Mouse (Mus musculus): Measurements from ENCODE around the gene 9130023H24Rik.
A peak's percentile ranks its signal among the peaks of the same experiment; 100 is the strongest.

9130023H24Rik gene

DNA sequence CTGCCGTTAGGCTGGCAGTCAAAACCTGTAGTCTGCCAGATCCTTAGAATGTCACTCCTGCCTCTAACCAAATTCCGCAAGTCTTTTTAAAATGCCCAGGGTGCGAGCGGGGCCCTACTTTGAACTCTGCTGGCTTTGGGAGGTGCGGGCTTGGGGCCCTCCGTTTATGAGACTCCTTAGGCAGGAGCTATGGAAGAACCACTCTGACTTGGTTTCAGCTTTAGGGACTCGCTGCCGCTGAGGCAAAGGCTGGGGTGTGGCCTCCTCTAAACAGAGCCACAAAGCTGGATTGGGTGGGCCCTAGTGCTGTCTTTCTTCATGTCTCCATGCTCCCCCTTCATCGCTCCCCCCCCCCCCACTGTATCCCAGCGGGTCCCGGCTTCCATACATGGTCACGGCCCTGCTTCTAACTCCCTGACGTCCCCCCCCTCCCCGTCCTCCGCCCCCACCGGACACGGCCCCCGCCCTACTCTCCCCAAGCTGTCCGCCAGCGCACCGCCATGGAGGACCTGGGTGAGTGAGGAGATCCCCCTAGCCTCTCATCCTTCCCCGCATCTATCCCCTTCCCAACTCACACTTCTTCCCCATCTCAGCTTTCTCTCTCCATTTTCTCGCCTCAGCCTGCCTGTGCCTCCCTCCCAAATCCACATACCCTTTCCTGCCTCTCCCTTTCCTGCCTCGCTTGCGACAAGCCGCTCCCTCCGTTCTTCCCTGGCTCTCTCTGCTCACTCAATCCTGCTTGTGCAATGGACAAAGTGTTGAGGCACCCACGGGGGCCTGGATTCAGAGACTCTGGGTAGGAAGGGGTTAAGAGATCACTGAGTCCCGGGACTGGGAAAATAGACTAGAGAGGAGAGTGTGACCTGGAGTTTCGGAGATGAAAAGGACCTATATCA is 8.9 kb upstream of the 9130023H24Rik start, which contains the start of gene Tgfb1i1:
Gene Tgfb1i1, plus strand, starts transcription at position 317 of the 896 bp plus-strand sequence.
- DNase-seq (ENCODE audit: low read depth): peak; percentile 91

DNA sequence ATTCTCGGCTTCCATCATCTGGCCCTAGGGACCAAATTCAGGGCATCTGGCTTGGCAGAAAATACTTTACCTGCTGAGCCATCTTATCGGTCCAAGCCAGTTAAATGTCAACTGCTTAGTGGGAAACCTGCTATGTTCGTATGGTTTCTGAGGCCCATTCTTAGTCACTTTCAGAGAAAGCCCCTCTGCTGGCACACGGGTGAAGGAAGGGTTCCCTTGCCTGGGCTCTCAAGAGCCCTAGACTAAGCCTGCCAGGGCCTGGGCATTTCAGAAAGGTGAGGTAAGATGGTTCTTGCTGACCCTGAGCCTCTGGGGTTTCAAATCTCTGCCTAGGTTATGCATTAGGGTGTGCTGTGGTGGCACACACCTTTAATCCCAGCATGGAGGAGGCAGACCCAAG is 7.7 kb upstream of the 9130023H24Rik start:
- no peak for DNase-seq (ENCODE audit: low read depth)

DNA sequence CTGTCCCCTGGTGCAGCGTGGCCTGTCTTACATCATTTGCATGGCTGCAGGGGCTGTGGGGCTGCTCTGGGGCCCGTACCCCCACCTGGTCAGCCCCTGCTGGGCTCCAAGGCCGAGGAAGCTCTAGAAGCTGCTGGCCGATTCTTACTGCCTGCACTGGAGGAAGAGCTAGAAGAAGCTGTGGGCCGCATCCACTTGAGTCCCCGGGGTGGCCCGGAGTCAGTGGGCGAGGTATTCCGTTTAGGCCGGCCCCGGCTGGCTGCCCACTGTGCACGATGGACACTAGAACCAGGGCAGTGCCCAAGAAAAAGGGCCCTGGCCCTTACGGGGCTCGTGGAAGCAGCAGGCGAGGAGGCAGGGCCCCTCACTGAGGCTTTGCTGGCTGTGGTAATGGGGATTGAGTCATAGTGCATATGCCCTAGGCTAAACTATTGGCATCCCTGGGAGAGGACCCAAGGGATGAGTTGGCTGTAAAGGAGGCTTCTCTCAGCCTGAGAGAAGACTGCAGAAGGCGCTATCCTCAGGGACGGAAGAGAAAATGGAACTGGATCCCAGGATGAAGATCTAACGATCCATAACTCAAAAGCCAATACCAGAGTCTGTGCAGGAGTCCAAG is 6.7 kb upstream of the 9130023H24Rik start:
- DNase-seq (ENCODE audit: low read depth): peak; percentile 81

GRCm38 (mm10) chr7:128243921-128244320 is 6.1 kb upstream of the 9130023H24Rik start:
- peak; percentile 60 for DNase-seq (ENCODE audit: low read depth)

DNA sequence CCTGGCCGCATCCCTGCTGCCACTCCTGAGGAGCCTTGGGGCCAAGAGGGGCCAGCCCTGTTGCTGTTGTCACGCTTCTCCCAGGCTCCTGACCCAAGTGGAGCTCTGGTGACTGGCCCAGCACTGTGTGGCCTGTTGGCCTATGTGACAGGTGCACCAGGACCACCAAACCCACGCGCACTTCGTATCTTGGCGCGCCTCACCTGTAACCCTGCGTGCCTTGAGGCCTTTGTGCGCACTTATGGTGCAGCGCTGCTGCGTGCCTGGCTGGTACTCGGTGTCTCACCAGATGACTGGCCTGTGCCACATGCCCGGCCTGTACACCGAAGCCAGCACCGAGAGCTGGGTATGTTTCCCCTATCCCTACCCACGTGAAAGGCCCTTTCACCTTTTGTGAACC is 4.5 kb upstream of the 9130023H24Rik start:
- no peak for DNase-seq (ENCODE audit: low read depth)

- no peak for DNase-seq (ENCODE audit: low read depth)
These were observed 2.4 kb upstream of the 9130023H24Rik start for GRCm38 (mm10) chr7:128240131-128240784.

DNA sequence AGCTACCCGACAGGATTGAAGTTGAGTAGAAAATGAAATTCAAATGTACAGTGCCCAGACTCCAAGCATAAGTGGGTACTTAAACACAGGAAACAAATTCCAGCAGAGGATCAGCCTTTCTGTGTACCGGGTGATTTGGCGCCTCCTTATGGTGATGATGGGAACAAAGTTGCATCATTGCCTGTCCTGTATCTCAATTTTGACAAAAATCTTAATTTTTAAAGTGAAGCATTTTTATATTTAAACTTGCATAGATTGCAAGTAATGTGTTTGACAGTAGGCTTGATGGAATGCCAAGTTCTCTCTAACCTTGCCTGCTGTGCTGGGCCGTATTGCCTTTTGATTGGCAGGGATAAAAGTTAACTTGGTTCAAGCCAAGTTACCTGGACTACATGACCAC is 1.2 kb upstream of the 9130023H24Rik start:
- peak; percentile 83 for DNase-seq (ENCODE audit: low read depth)

DNA sequence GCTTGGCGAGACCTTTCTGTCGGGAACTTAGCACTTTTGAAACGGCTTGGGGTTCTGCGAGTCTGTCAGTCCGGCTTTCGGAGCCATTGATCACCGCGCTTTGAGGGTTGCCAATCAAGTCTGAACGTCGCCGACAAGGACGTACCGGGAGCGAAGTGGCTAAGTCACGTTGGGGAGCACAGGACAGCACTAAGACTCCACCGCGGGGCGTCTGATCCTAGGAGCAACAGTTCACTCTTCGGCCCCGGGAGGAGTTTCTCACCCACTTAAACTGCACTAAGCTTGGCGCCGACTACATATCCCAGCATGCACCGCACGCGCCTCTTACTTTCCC is 271 bp downstream of the 9130023H24Rik start:
- no peak for DNase-seq (ENCODE audit: low read depth)

GRCm38 (mm10) chr7:128236856-128237592 is 807 bp downstream of the 9130023H24Rik start, which contains the start of gene Armc5:
Armc5 (plus strand) TSS chr7:128237342.
- peak; percentile 89 for DNase-seq (ENCODE audit: low read depth)

DNA sequence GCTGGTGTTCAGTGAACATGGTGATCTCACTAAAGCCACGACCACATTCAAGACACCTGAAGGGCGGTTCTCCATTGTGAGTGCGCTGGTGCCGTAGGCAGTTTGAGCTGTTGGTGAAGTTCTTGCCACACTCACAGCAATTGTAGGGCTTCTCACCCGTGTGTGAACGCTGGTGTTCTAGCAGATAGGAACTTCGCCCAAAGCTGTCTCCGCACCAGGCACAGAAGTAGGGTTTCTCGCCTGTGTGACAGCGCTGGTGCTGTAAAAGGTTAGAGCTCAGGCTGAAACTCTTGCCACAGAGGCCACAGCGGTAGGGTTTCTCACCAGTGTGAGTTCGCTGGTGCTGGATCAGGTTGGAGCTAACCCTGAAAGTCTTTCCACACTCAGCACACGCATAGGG is 1.4 kb downstream of the 9130023H24Rik start:
- no peak for DNase-seq (ENCODE audit: low read depth)

- DNase-seq (ENCODE audit: low read depth): no peak
These were observed 2.4 kb downstream of the 9130023H24Rik start for GRCm38 (mm10) chr7:128235481-128235880.

GRCm38 (mm10) chr7:128234796-128235195 is 3.0 kb downstream of the 9130023H24Rik start:
- DNase-seq (ENCODE audit: low read depth): no peak

DNA sequence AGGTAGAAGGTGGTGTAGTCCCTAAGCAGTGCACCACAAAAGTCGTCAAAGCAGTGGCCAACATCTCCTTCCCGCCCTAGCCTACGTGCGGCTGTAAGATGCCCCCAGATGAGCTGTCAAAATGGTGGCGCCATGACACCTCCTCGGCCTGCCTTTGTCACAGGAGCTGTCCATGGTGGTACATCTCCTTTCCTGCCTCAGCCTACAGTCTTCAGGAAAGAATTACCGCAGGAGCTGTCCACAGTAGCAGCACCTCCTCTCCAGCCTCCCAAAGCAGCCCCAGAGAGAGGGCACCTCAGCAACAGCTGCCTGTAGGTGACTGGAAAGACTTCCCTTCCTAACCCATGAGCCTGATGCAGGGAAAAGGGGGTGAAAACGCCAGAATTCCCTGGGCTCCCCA is 6.1 kb downstream of the 9130023H24Rik start:
- DNase-seq (ENCODE audit: low read depth): peak; percentile 21

DNA sequence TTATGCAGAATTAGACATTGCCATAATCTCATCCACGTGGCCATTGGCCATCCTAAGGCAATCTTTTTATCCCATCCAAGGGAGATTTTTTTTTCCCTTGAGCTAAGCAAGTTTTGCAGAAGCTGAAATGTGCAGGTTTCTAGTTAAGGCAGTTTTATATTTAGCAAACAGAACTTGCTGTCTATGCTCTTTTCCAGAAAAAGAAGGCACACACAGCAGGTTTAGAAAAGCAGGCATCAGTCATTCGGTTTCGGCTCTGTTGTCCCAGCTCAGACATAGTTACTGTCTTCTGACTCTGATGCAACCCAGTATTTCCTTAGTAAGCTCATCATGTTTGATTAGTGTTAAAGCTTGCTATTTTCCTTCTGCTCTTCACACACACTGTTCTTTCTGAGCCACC is 16.9 kb downstream of the 9130023H24Rik start:
- no peak for DNase-seq (ENCODE audit: low read depth)

DNA sequence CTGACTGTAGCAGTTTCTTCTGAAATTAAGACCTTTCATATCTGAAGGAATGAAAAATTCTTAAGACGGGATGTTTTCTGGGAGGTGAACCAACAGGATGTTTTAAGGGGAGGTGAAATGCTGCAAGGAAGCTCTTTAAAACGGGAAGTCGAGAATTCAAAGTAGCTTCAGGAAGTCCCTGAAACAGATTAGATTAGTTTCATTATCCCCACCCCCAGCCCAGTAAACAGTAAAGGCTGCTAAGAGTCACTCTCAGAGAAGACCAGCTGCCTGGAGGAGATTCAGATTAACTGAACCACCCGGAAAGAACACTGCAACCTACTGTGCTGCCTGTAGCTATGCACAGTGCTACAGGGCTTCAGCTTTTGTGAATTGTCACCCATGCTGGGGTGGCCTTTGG is 17.9 kb downstream of the 9130023H24Rik start:
- no peak for DNase-seq (ENCODE audit: low read depth)

DNA sequence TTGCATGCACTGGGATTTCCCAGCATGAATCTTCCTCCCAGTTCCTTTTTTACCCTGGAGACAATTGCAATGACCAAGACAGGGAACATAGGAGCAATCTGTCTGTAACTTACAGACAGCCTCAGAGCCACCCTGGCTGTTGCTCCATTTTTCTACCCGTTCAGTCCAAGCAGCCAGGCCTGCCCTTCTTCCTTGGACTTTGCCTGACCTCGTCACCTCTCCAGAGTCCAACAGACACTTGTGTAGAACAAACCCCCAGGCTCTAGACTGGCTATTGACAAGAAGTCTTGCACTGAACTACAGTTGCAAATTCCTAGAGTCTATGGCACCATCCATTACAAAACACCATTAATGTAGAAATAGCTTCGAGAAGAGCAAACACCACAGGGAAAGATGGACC is 28.0 kb downstream of the 9130023H24Rik start:
- no peak for DNase-seq (ENCODE audit: low read depth)

DNA sequence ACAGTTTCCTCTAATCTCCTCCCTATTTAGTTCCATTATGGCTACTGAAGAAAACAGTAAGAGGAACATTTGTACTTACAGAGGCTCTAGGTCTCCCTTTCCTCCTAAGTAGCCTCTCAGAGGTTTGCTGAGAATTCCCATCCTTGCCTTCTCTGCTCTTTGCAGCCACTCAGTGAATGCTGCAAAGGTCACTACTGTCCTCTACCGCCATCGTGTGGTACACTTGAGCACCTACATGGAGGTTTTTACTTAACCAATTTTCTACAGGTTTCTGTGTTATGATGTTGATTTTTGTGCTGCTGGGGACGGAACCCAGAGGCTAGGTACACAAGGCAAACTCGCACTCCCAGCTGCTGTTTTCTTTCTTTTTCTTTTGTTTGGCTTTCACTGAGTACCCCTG is 29.6 kb downstream of the 9130023H24Rik start:
- peak; percentile 87 for DNase-seq (ENCODE audit: low read depth)

DNA sequence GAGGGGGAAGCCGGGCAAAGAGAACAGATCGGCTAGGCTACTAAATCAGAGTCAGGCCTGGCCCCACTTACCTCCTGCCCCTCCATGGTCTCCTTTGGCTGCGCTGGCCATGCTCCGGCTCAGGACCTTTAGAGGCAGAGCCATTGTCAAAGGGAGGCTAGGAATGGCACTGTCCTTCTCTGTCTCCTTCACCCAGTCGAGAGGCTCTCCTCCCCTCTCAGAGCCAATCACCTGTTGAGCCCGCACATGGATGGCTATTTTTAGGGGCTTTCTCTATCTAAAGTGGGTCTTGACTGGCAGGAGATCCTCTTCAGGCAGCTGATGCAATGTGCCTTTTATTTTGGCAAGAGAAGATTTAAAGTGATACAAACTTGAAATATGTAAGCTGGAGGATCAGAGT is 31.7 kb downstream of the 9130023H24Rik start, which contains the start of gene Cox6a2:
Gene Cox6a2, minus strand, starts transcription at position 236 of the 400 bp plus-strand sequence.
- DNase-seq (ENCODE audit: low read depth): no peak

- no peak for DNase-seq (ENCODE audit: low read depth)
These were observed 32.1 kb downstream of the 9130023H24Rik start for GRCm38 (mm10) chr7:128205695-128206094.

DNA sequence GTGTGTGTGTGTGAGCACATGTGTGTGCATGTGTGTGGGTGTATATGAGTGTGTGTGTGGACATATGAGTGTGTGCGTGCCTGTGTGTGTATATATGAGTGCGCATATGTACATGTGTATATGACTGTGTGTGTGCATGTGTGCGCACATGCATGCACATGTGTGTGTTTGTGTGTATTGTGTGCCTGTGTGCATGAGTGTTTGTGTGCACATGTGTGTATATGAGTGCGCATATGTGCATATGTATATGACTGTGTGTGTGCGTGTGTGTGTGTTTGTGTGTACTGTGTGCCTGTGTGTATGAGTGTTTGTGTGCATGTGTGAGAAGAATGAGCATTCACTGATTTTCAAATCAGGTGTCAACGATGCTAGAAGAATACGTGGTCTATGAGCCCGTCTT is 33.7 kb downstream of the 9130023H24Rik start:
- DNase-seq (ENCODE audit: low read depth): no peak

GRCm38 (mm10) chr7:128203071-128203470 is 34.8 kb downstream of the 9130023H24Rik start:
- DNase-seq (ENCODE audit: low read depth): no peak

DNA sequence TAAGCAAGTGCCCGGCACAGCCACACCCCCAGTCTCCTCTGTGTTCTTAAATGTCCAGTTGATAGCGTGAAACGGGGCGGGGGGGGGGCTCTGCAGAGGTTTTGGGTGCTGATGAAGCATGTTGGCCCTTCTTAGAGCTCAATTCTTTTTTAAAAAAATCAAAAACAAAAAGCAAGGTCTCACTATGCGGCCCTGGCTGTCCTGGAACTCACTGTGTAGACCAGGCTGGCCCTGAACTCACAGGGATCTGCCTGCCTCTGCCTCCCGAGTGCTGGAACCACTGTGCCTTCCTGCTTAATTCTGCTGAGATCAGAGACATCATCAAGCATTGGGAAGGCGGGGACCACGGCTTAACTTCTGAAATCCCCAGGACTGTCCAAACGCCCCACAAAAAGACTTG is 36.2 kb downstream of the 9130023H24Rik start:
- DNase-seq (ENCODE audit: low read depth): no peak
